Mouse (Mus musculus) cerebellum, adult 9-11 months (tissue): Measurements from ENCODE around the gene Sergef.

Experiments
- DNase-seq: peaks from one replicate; pipeline ENCODE4 v3.0.0; 2022

Sergef gene

GRCm38 (mm10) chr7:46486761-46487160, 152.8 kb downstream of the Sergef start:
- peak; percentile 49 for DNase-seq

- peak; percentile 14 for DNase-seq
Observed at GRCm38 (mm10) chr7:46484223-46484622, 155.4 kb downstream of the Sergef start.

GRCm38 (mm10) chr7:46483050-46483449, 156.6 kb downstream of the Sergef start:
- peak; percentile 15 for DNase-seq

GRCm38 (mm10) chr7:46482099-46482531, 157.5 kb downstream of the Sergef start:
- DNase-seq: peak; percentile 37

- DNase-seq: peak; percentile 81
Observed at GRCm38 (mm10) chr7:46479793-46480192, 159.8 kb downstream of the Sergef start.

GRCm38 (mm10) chr7:46477456-46477855, 162.2 kb downstream of the Sergef start:
- no peak for DNase-seq

- no peak for DNase-seq
Observed at GRCm38 (mm10) chr7:46475464-46475863, 164.1 kb downstream of the Sergef start.

- no peak for DNase-seq
Observed at GRCm38 (mm10) chr7:46473141-46473540, 166.5 kb downstream of the Sergef start.

- no peak for DNase-seq
Observed at GRCm38 (mm10) chr7:46471054-46471737, 168.4 kb downstream of the Sergef start.

- no peak for DNase-seq
Observed at GRCm38 (mm10) chr7:46469542-46469941, 170.1 kb downstream of the Sergef start.

GRCm38 (mm10) chr7:46466422-46466981, 173.1 kb downstream of the Sergef start:
- DNase-seq: no peak

GRCm38 (mm10) chr7:46463136-46463535, 176.5 kb downstream of the Sergef start:
- DNase-seq: no peak

- no peak for DNase-seq
Observed at GRCm38 (mm10) chr7:46462287-46462686, 177.3 kb downstream of the Sergef start.

GRCm38 (mm10) chr7:46459605-46460245, 179.9 kb downstream of the Sergef start:
- no peak for DNase-seq

- peak; percentile 89 for DNase-seq
Observed at GRCm38 (mm10) chr7:46459200-46459599, 180.4 kb downstream of the Sergef start.

- no peak for DNase-seq
Observed at GRCm38 (mm10) chr7:46457889-46458288, 181.7 kb downstream of the Sergef start.

- peak; percentile 90 for DNase-seq
Observed at GRCm38 (mm10) chr7:46453930-46454679, 185.5 kb downstream of the Sergef start.

- no peak for DNase-seq
Observed at GRCm38 (mm10) chr7:46448922-46449645, 190.5 kb downstream of the Sergef start.

- peak; percentile 80 for DNase-seq
Observed at GRCm38 (mm10) chr7:46447473-46448165, 192.0 kb downstream of the Sergef start.

- peak; percentile 86 for DNase-seq
Observed at GRCm38 (mm10) chr7:46445896-46446295, 193.7 kb downstream of the Sergef start.

GRCm38 (mm10) chr7:46443163-46443562, 196.4 kb downstream of the Sergef start:
- DNase-seq: peak; percentile 62

- no peak for DNase-seq
Observed at GRCm38 (mm10) chr7:46438537-46439141, 201.0 kb downstream of the Sergef start.
